In genomic region chr7:17058071-17058689, GRCm38 (mm10) we compare ENCODE assay signal across 8 mouse cellular contexts. TPM values are rescaled to one million over a fixed set of nuclear protein-coding genes. Genes with fewer than 3 reads are reported as not detected.
DNase-seq lines count a peak whose midpoint lies in the region; ATAC-seq and TF ChIP-seq lines count a peak whose summit lies in the region.

No protein-coding gene starts in this region.

- peaks cover 21% of the 10 kb centered on the region for H3K36me3 ChIP-seq in lung, embryonic 16.5 days (ENCODE audit: control insufficient read depth, insufficient read depth, low read length)

- H3K27ac ChIP-seq in layer of hippocampus, adult 2 months: peak overlapping the region; percentile 94
- H3K27ac ChIP-seq in lung, embryonic 16.5 days (ENCODE audit: low read length): peak overlapping the region; percentile 100

- H3K9ac ChIP-seq in lung, embryonic 16.5 days (ENCODE audit: low read length): peak overlapping the region; percentile 73

- no peaks in the 10 kb centered on the region for H3K9me3 ChIP-seq in lung, embryonic 16.5 days (ENCODE audit: control insufficient read depth, low read length)

- TF ChIP-seq CTCF in layer of hippocampus, adult 2 months (conservative IDR thresholded peaks at IDR 0.05): peak; percentile 60

- 0% methylated on average over 13 of the region's 16 CpGs for WGBS in lung, embryonic 16.5 days

- peaks cover 38% of the 10 kb centered on the region for H3K4me1 ChIP-seq in lung, embryonic 16.5 days (replicated peaks; ENCODE audit: control insufficient read depth, insufficient read depth, low read length)

- DNase-seq in ES-CJ7 (ENCODE audit: low read depth, low spot score): peak; percentile 49
- peak; percentile 73 for DNase-seq in c-Kit-positive CD71-negative TER-119-negative erythroid progenitor cells, embryonic 14.5 days (ENCODE audit: low read depth)
- peak; percentile 75 for DNase-seq in forelimb bud, embryonic 11.5 days (ENCODE audit: low read depth, low spot score)
- peak; percentile 89 for DNase-seq in heart, postnatal 4 days
- DNase-seq in layer of hippocampus, adult 2 months (ENCODE audit: low spot score in 2 of 2): peak; percentile 63
- DNase-seq in ovary, postnatal 14 days (ENCODE audit: low spot score): peak; percentile 47
- DNase-seq in urinary bladder, adult 18-20 months (ENCODE audit: low spot score in 2 of 2): peak; percentile 30 to 81

- peak overlapping the region; percentile 68 for H3K4me2 ChIP-seq in lung, embryonic 16.5 days (ENCODE audit: low read depth, low read length)

- peak; percentile 85 for ATAC-seq in lung, embryonic 16.5 days (ENCODE audit: low read depth)

- H3K4me3 ChIP-seq in layer of hippocampus, adult 2 months: peak overlapping the region; percentile 2; the same call in 1 of the 2 replicates
- peak overlapping the region; percentile 36 for H3K4me3 ChIP-seq in lung, embryonic 16.5 days (ENCODE audit: low read length)

- no peaks in the 10 kb centered on the region for H3K27me3 ChIP-seq in lung, embryonic 16.5 days (ENCODE audit: control insufficient read depth, insufficient read depth, low read depth, low read length)

RNA-seq across cellular contexts. Expression of gene Hif3a, which starts 4.0 kb away (rescaled TPM):
- total RNA-seq in heart, postnatal 4 days (2021): 1 to 10 TPM; 3.1 to 3.8 TPM
- total RNA-seq in layer of hippocampus, adult 2 months (2021): 10 to 100 TPM; 16.0 to 16.6 TPM
- 56.0 and 57.0 TPM in 2 replicates for polyA plus RNA-seq in lung, embryonic 16.5 days (2015; fragmentation: Nextera tagmentation; extraction: Ambion mirVana)

RNA-seq across cellular contexts. Expression of gene Psg16, which starts 15.7 kb away (rescaled TPM):
- under 1 TPM; 0.10 to 0.20 TPM for total RNA-seq in heart, postnatal 4 days (2021)
- total RNA-seq in layer of hippocampus, adult 2 months (2021): 1 to 10 TPM; 3.5 to 4.1 TPM
- 0.28 and 0.50 TPM in 2 replicates for polyA plus RNA-seq in lung, embryonic 16.5 days (2015; fragmentation: Nextera tagmentation; extraction: Ambion mirVana)

RNA-seq across cellular contexts. Expression of gene Ppp5c, which starts 30.5 kb away (rescaled TPM):
- total RNA-seq in heart, postnatal 4 days (2021): 100 to 1,000 TPM; 109 TPM
- total RNA-seq in layer of hippocampus, adult 2 months (2021): 100 to 1,000 TPM; 148 to 155 TPM
- 104 and 105 TPM in 2 replicates for polyA plus RNA-seq in lung, embryonic 16.5 days (2015; fragmentation: Nextera tagmentation; extraction: Ambion mirVana)

Comparison
In these comparisons a context has a peak if more than half of its experiments do, and no peak if none do; other contexts are left out.
1. Peak in every context shown above with its lines: DNase-seq, ATAC-seq, H3K4me3 ChIP-seq and H3K27ac ChIP-seq.